ENCODE assay signal across 9 mouse cellular contexts in genomic region chr6:87270452-87270851, GRCm38 (mm10).
DNase-seq lines count a peak whose midpoint lies in the region; ATAC-seq and TF ChIP-seq lines count a peak whose summit lies in the region.
"Had no signal": no experiment of that assay in that cellular context is flagged by ENCODE, and none has a peak within 500 bp of the region (broad histone marks: within the 10 kb centered on the region; RNA-seq: fewer than 3 reads in every experiment).

No protein-coding gene starts in this region.

- peaks cover 8% of the 10 kb centered on the region for H3K9me3 ChIP-seq in limb, embryonic 12.5 days
- H3K9me3 ChIP-seq in stomach, postnatal 0 days (ENCODE audit: control insufficient read depth, low read length), result 0 out of 2 replicates have a peak, but pooled peaks cover 3% of the 10 kb centered on the region

- DNase-seq in frontal cortex, postnatal 25 days (ENCODE audit: low spot score in 2 of 2), result no peak
- peak; percentile 46 for DNase-seq in ovary, adult 18-20 months (ENCODE audit: low spot score)
- DNase-seq in ovary, postnatal 10 days (ENCODE audit: low spot score), result no peak
- DNase-seq in stomach, postnatal 0 days (ENCODE audit: low spot score), result no peak
- no peak for DNase-seq in heart, postnatal 10 days
- DNase-seq: adrenal gland, postnatal 25 days had no signal

- peaks cover 58% of the 10 kb centered on the region for H3K36me3 ChIP-seq in limb, embryonic 12.5 days
- H3K36me3 ChIP-seq in stomach, postnatal 0 days (ENCODE audit: control insufficient read depth, insufficient read depth, low read length), result peaks cover 5% of the 10 kb centered on the region; the same call in 1 of the 2 replicates

- TF ChIP-seq EP300 in stomach, postnatal 0 days (optimal IDR thresholded peaks at IDR 0.05), result no peak

- no peak overlapping the region for H3K4me3 ChIP-seq in limb, embryonic 12.5 days (replicated peaks)
- no peak overlapping the region for H3K4me3 ChIP-seq in stomach, postnatal 0 days (ENCODE audit: low read depth, low read length)

- intact Hi-C loops in heart, postnatal 10 days (cut with DNase I), result no loop called here

- peak; percentile 87 for ATAC-seq in frontal cortex, adult (ENCODE audit: low TSS enrichment)
- no peak for ATAC-seq in limb, embryonic 12.5 days (ENCODE audit: insufficient number of reproducible peaks, insufficient read depth, low FRiP score, low TSS enrichment, low read depth)
- ATAC-seq in stomach, postnatal 0 days (ENCODE audit: low FRiP score, low TSS enrichment), result peak; percentile 60; the same call in 1 of the 2 replicates
- ATAC-seq in erythroid progenitor cell, adult 5-6 weeks (replicated peaks; ENCODE audit: low FRiP score, poor library complexity, severe bottlenecking), result no peak

- peaks cover 40% of the 10 kb centered on the region for H3K4me1 ChIP-seq in limb, embryonic 12.5 days (replicated peaks)
- H3K4me1 ChIP-seq in stomach, postnatal 0 days (replicated peaks; ENCODE audit: control insufficient read depth, insufficient read depth), result peaks cover 8% of the 10 kb centered on the region

- WGBS in limb, embryonic 12.5 days, result 37% methylated on average over 7 of the region's 7 CpGs
- 12% methylated on average over 7 of the region's 7 CpGs for WGBS in stomach, postnatal 0 days

- H3K9ac ChIP-seq in limb, embryonic 12.5 days (replicated peaks), result no peak overlapping the region
- no peak overlapping the region for H3K9ac ChIP-seq in stomach, postnatal 0 days (ENCODE audit: low read length)

- H3K27ac ChIP-seq in limb, embryonic 12.5 days, result 0 out of 2 replicates have a peak overlapping the region, but pooled peaks have one; percentile 30
- H3K27ac ChIP-seq in stomach, postnatal 0 days (replicated peaks), result peak overlapping the region; percentile 69

- H3K27me3 ChIP-seq in limb, embryonic 12.5 days, result no peaks in the 10 kb centered on the region
- no peaks in the 10 kb centered on the region for H3K27me3 ChIP-seq in stomach, postnatal 0 days (ENCODE audit: control insufficient read depth, insufficient read depth, low read length)

- no peak overlapping the region for H3K4me2 ChIP-seq in limb, embryonic 12.5 days
- H3K4me2 ChIP-seq in stomach, postnatal 0 days (replicated peaks; ENCODE audit: low read depth), result no peak overlapping the region

- no peak for TF ChIP-seq CTCF in stomach, postnatal 0 days (IDR thresholded peaks at IDR 0.05; ENCODE audit: low read depth)

Comparison
In these comparisons a context has a peak if more than half of its experiments do, and no peak if none do; other contexts are left out.
1. ATAC-seq: peak in frontal cortex, adult (single experiment) and stomach, postnatal 0 days (single experiment); none in limb, embryonic 12.5 days (single experiment) and erythroid progenitor cell, adult 5-6 weeks (single experiment).